Mouse (Mus musculus) hindbrain, embryonic 13.5 days (tissue): Measurements from ENCODE around the gene Rnf44. TPM values are rescaled to one million over a fixed set of nuclear protein-coding genes. Genes with fewer than 3 reads are reported as not detected.

Experiments used
- ATAC-seq: fragments of 200-750 bp; cut with Nextera tagmentation; 2 replicates; pipeline ENCODE4 v1.8.0; 2017; ENCODE audit warnings: moderate TSS enrichment; ENCODE audit not compliant: low FRiP score
- H3K27ac ChIP-seq: fragments of 300-500 bp; sonication (generic); 2 replicates; pipeline ENCODE4 v1.5.1; 2015; ENCODE audit warnings: inconsistent platforms, mild to moderate bottlenecking, moderate library complexity
- H3K27me3 ChIP-seq: fragments of 300-500 bp; sonication (generic); 2 replicates; pipeline ENCODE4 v1.6.1; 2015; ENCODE audit warnings: mild to moderate bottlenecking, inconsistent platforms
- H3K36me3 ChIP-seq: fragments of 300-500 bp; sonication (generic); 2 replicates; pipeline ENCODE4 v1.6.1; 2015; ENCODE audit warnings: mild to moderate bottlenecking, inconsistent platforms
- H3K4me1 ChIP-seq: fragments of 300-500 bp; sonication (generic); replicated peaks from 2 replicates; pipeline ENCODE4 v1.6.1; 2015; ENCODE audit warnings: inconsistent platforms
- H3K4me2 ChIP-seq: fragments of 300-500 bp; sonication (generic); 2 replicates; pipeline ENCODE4 v1.6.1; 2015; ENCODE audit warnings: inconsistent platforms, mild to moderate bottlenecking, moderate library complexity
- H3K4me3 ChIP-seq: fragments of 300-500 bp; sonication (generic); 2 replicates; pipeline ENCODE4 v1.5.1; 2015; ENCODE audit warnings: mild to moderate bottlenecking, inconsistent platforms
- H3K9ac ChIP-seq: fragments of 300-500 bp; sonication (generic); 2 replicates; pipeline ENCODE4 v1.6.1; 2015; ENCODE audit warnings: mild to moderate bottlenecking, inconsistent platforms
- H3K9me3 ChIP-seq: fragments of 300-500 bp; sonication (generic); 2 replicates; pipeline ENCODE4 v1.6.1; 2016; ENCODE audit warnings: inconsistent platforms
- WGBS: fragments of 180-500 bp; shearing (Covaris S2); methylation state at CpG from one replicate; pipeline ENCODE4 v1.1.7; 2015; 5-methylcytosine and 5-hydroxymethylcytosine counted together
- polyA plus RNA-seq: library from polyadenylated mRNA; unstranded; fragments of >200 nt; fragmentation: Nextera tagmentation; extraction: Ambion mirVana; gene quantifications from 2 replicates; pipeline ENCODE4 v1.2.1, GENCODE M21; 2015

Rnf44 gene
- polyA plus RNA-seq, 1 experiment from 2014 or later = 87.6 TPM

DNA sequence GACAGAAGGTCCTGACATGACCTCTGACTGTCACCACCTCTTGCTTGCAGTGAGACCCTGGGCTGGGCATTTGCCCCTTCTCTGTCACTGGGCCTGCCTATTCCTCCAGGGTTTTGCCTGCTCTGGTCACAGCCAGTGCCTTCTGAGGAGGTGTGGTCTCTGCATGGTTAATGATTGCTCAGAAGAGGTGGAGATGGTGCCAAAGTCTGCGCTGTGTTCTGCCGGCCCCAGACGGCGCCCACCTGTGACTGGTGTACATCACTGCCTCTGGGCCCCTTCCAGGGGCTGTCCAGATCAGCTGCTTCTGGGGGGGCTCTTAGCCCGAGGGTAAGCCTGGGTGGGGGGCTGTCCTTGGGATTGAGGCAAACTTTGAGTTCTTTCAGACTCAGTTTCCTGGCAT lies 7.5 kb upstream of the Rnf44 start, which contains the start of gene Cdhr2:
Cdhr2 (plus strand) TSS at position 219 of the 400 bp plus-strand sequence.
- WGBS = 64% methylated on average over 5 of the region's 5 CpGs
- H3K4me1 ChIP-seq = no peaks in the 10 kb centered on the region
- H3K9ac ChIP-seq = no peak within 1 kb of the TSS
- H3K36me3 ChIP-seq = no peaks in the 10 kb centered on the region
- H3K27me3 ChIP-seq = 0 out of 2 replicates have a peak, but pooled peaks cover 5% of the 10 kb centered on the region
- no peak for ATAC-seq
- H3K4me2 ChIP-seq = no peak within 1 kb of the TSS
- no peaks in the 10 kb centered on the region for H3K9me3 ChIP-seq
- H3K4me3 ChIP-seq = no peak within 1 kb of the TSS
- H3K27ac ChIP-seq = no peak within 1 kb of the TSS

DNA sequence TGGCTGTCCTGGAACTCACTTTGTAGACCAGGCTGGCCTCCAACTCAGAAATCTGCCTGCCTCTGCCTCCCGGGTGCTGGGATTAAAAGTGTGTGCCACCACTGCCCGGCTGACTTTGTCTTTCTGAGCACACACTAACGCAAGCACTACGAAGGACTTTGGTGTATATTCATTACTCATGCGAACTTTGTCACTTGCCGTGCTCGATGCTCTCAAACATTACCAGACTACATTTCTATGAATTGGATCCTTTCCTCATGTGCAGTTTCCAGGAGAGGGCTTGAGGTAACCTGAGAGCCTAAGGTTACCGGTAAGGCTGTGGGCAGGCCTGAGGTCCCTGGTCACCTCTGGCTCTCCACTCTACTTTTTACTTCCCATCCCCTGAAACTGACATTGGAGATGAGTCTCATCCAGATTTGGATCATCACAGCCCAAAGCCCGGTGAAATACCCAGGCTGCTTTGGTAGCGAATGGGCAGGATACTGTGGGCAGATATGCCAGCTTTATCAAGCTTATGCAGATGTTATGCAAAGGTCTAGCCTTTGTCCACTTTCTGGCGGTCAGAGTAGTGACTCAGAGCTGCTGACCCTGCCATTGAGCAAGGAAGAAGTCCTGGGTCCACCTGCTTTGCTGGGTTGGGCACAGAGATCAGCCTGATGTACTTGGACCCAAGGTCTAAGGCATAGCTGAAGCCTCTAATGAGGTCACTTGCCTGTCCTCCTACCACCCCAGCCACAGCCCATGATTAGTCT lies 1.9 kb upstream of the Rnf44 start:
- 93% methylated on average over 11 of the region's 11 CpGs for WGBS

DNA sequence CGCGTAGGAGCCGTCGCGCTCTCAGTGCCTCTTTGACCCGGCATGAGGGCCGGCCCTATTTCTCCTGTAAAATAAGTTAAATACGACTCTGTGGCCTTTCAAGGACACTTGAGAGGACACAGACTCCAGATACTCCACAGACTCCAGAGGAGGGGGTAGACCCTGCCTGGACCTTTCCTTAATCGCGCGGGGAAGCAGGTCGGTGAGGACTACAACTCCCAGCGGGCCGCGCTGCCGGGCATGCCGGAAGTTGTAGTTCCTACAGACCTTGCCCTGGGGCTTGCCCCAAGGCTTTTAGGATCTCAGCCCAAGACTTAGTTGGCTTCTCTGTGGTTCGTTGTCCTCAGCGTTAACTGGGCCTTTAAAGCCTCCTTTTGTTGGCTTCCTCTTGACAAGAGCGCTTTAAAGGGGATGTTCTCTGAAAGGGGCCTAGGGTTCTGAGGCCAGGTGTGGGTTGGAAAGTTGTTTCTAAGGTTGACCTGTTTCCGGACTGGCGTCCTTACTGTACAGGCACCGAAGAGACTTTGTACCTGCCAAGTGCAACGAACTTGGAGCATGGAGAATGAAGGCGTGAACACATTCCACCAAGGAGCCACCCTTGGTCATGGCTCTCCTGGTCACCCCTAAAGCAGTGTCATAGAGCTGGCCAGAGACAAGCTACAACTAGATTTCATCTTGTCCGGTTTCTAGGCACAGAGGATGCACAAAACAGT lies 797 bp upstream of the Rnf44 start:
- peak overlapping the region; percentile 94 for H3K27ac ChIP-seq
- WGBS = 16% methylated on average over 26 of the region's 26 CpGs
- H3K4me2 ChIP-seq = peak overlapping the region; percentile 53
- H3K4me1 ChIP-seq = peaks cover 37% of the 10 kb centered on the region
- peaks cover 2% of the 10 kb centered on the region; the same call in 1 of the 2 replicates for H3K36me3 ChIP-seq
- H3K9me3 ChIP-seq = no peaks in the 10 kb centered on the region
- ATAC-seq = peak; percentile 86
- H3K9ac ChIP-seq = peak overlapping the region; percentile 72
- H3K27me3 ChIP-seq = no peaks in the 10 kb centered on the region
- H3K4me3 ChIP-seq = peak overlapping the region; percentile 99

More for the DNA sequence above, 1.9 kb upstream of the Rnf44 start:
- Histone ChIP-seq H3K9ac (no peak overlapping the region), H3K27ac (no peak overlapping the region), H3K27me3 (no peaks in the 10 kb centered on the region), H3K4me2 (no peak overlapping the region), H3K9me3 (no peaks in the 10 kb centered on the region), H3K36me3 (no peaks in the 10 kb centered on the region), H3K4me1 (peaks cover 30% of the 10 kb centered on the region), H3K4me3 (no peak overlapping the region)
- ATAC-seq = no peak

- no peak; the same call in 1 of the 2 replicates for ATAC-seq
- H3K27me3 ChIP-seq = no peaks in the 10 kb centered on the region
- H3K36me3 ChIP-seq = peaks cover 2% of the 10 kb centered on the region; the same call in 1 of the 2 replicates
- H3K9me3 ChIP-seq = no peaks in the 10 kb centered on the region
- peaks cover 50% of the 10 kb centered on the region for H3K4me1 ChIP-seq
- 16% methylated on average over 21 of the region's 21 CpGs for WGBS
- H3K4me3 ChIP-seq = peak overlapping the region; percentile 99
- peak overlapping the region; percentile 95 for H3K4me2 ChIP-seq
- peak overlapping the region; percentile 97 for H3K9ac ChIP-seq
- H3K27ac ChIP-seq = peak overlapping the region; percentile 94
Observed at GRCm38 (mm10) chr13:54692711-54693557, 773 bp downstream of the Rnf44 start.

- H3K4me1 ChIP-seq = peaks cover 50% of the 10 kb centered on the region
- H3K27ac ChIP-seq = no peak overlapping the region
- peaks cover 2% of the 10 kb centered on the region; the same call in 1 of the 2 replicates for H3K36me3 ChIP-seq
- H3K9me3 ChIP-seq = no peaks in the 10 kb centered on the region
- no peaks in the 10 kb centered on the region for H3K27me3 ChIP-seq
- H3K9ac ChIP-seq = peak overlapping the region; percentile 97; the same call in 1 of the 2 replicates
- H3K4me3 ChIP-seq = peak overlapping the region; percentile 99
- H3K4me2 ChIP-seq = peak overlapping the region; percentile 95
- no peak for ATAC-seq
Observed at GRCm38 (mm10) chr13:54691737-54692136, 2.0 kb downstream of the Rnf44 start.

GRCm38 (mm10) chr13:54690151-54690740 lies 3.5 kb downstream of the Rnf44 start:
- Histone ChIP-seq H3K4me3 (no peak overlapping the region), H3K27me3 (no peaks in the 10 kb centered on the region), H3K9me3 (no peaks in the 10 kb centered on the region), H3K36me3 (peaks cover 2% of the 10 kb centered on the region; the same call in 1 of the 2 replicates), H3K4me2 (no peak overlapping the region), H3K9ac (peak overlapping the region; percentile 51; the same call in 1 of the 2 replicates), H3K4me1 (peaks cover 61% of the 10 kb centered on the region), H3K27ac (0 out of 2 replicates have a peak overlapping the region, but pooled peaks have one; percentile 5)
- no peak for ATAC-seq
- 95% methylated on average over 8 of the region's 8 CpGs for WGBS

GRCm38 (mm10) chr13:54687575-54688424 lies 5.9 kb downstream of the Rnf44 start:
- peak overlapping the region; percentile 96 for H3K4me2 ChIP-seq
- 1% methylated on average over 66 of the region's 82 CpGs for WGBS
- peak overlapping the region; percentile 99 for H3K27ac ChIP-seq
- H3K9ac ChIP-seq = peak overlapping the region; percentile 99
- peak overlapping the region; percentile 95 for H3K4me3 ChIP-seq
- no peaks in the 10 kb centered on the region for H3K9me3 ChIP-seq
- peaks cover 19% of the 10 kb centered on the region for H3K36me3 ChIP-seq
- H3K27me3 ChIP-seq = no peaks in the 10 kb centered on the region
- H3K4me1 ChIP-seq = peaks cover 70% of the 10 kb centered on the region
- peak; percentile 89 for ATAC-seq

GRCm38 (mm10) chr13:54687096-54687495 lies 6.6 kb downstream of the Rnf44 start:
- H3K4me3 ChIP-seq = peak overlapping the region; percentile 95

DNA sequence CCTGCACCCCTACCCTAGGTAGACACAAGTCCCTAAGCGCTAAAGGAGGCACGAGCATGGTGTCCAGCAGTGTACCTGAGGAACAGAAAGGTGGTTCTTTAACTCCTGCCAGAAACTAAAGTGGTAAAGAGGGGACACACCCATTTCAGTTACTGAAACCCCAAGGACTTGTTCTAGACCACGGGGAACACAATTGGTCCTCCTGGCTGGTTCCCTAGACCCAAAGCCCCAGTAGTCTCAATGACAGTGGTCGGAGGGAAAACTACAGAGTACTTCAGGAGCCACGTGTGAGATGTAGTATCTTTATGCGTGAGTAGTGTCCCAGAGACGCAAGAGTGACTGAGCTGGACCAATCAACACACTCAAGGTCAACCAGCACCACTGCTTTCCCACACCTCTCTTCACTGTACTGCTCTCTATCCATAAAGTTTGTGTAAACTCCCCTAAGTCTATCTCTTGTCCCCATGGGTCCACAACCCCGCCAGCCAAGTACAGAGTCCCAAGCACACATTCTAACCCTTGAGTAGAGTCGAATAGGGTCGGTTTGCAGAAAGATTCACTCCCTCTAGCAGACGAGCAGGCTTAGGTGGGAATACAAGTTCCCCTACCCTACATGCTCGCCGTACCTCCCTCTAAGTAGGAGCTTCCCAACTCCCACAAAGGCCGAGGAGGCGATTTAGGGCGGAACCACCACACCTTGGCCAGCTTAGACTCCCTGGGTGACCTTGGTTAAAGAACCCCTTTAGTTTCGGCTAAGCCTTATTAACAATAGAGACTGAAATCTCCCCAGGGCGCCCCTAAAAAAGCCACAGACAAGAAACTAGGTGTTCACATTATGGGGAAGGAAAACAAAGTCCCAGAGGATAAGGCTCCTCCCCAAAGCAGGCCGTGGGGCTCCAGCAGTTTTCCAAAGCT lies 7.3 kb downstream of the Rnf44 start:
- WGBS = 5% methylated on average over 19 of the region's 19 CpGs
- Histone ChIP-seq H3K4me3 (peak overlapping the region; percentile 95), H3K27me3 (no peaks in the 10 kb centered on the region), H3K9me3 (no peaks in the 10 kb centered on the region), H3K4me2 (peak overlapping the region; percentile 96), H3K4me1 (peaks cover 56% of the 10 kb centered on the region), H3K9ac (peak overlapping the region; percentile 99), H3K27ac (peak overlapping the region; percentile 99), H3K36me3 (peaks cover 33% of the 10 kb centered on the region)
- ATAC-seq = no peak

More at GRCm38 (mm10) chr13:54687096-54687495, 6.6 kb downstream of the Rnf44 start:
- peaks cover 63% of the 10 kb centered on the region for H3K4me1 ChIP-seq
- peak; percentile 63 for ATAC-seq
- H3K36me3 ChIP-seq = peaks cover 26% of the 10 kb centered on the region
- under 1% methylated on average over 35 of the region's 35 CpGs for WGBS
- H3K9me3 ChIP-seq = no peaks in the 10 kb centered on the region
- H3K27ac ChIP-seq = peak overlapping the region; percentile 99
- H3K4me2 ChIP-seq = peak overlapping the region; percentile 96
- peak overlapping the region; percentile 99 for H3K9ac ChIP-seq
- H3K27me3 ChIP-seq = no peaks in the 10 kb centered on the region

DNA sequence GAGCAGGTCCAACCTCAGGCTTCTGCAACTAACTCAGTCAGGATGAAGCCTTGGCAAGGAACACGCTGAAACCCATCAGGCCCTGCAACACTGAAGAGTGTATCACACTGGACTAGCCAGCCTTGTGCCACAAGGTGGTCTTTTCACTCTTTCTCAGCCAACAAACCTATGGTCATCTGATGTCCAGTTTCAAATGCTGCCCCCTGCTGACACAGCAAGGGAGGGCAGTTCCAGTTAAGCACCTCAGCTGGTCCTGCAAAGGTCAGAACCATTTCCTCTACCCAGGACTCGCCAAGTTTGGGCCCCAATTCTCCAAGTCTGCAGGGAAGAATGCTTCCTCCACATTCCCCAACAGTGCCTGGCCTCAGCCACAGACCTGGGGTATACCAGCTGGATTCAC lies 8.5 kb downstream of the Rnf44 start:
- no peaks in the 10 kb centered on the region for H3K27me3 ChIP-seq
- no peaks in the 10 kb centered on the region for H3K9me3 ChIP-seq
- peaks cover 44% of the 10 kb centered on the region for H3K36me3 ChIP-seq
- H3K4me2 ChIP-seq = peak overlapping the region; percentile 96
- 47% methylated on average over 2 of the region's 2 CpGs for WGBS
- H3K9ac ChIP-seq = peak overlapping the region; percentile 99
- ATAC-seq = no peak
- H3K4me1 ChIP-seq = peaks cover 44% of the 10 kb centered on the region
- H3K27ac ChIP-seq = peak overlapping the region; percentile 99; the same call in 1 of the 2 replicates
- H3K4me3 ChIP-seq = peak overlapping the region; percentile 95
